Mouse (Mus musculus) hematopoietic stem cell, adult 5-6 weeks (primary cell): ENCODE measurements around the gene Tbl1x. TPM values are rescaled to one million over a fixed set of nuclear protein-coding genes. Genes with fewer than 3 reads are reported as not detected.

ENCODE experiments used
- ATAC-seq, 2 experiments: fragments of 125-278 bp in 1 of 2; replicated peaks in 1 of 2; 2 replicates each; pipeline ENCODE4 v1.8.0; 2016 to 2017; ENCODE audit warnings: inconsistent platforms in 2 of 2, mild to moderate bottlenecking in 2 of 2, moderate number of reproducible peaks in 2 of 2, low read depth in 1 of 2, moderate TSS enrichment in 1 of 2; ENCODE audit not compliant: low FRiP score in 2 of 2, poor library complexity in 2 of 2, severe bottlenecking in 2 of 2, insufficient read depth in 1 of 2, low TSS enrichment in 1 of 2
- total RNA-seq: library from RNA; stranded (forward); fragments of 172-1452, 232-1000 nt; gene quantifications from 2 replicates; pipeline ENCODE4 v1.2.3, GENCODE M21; 2017

Tbl1x gene
- total RNA-seq, 1 experiment from 2014 or later: 54.0 TPM

DNA sequence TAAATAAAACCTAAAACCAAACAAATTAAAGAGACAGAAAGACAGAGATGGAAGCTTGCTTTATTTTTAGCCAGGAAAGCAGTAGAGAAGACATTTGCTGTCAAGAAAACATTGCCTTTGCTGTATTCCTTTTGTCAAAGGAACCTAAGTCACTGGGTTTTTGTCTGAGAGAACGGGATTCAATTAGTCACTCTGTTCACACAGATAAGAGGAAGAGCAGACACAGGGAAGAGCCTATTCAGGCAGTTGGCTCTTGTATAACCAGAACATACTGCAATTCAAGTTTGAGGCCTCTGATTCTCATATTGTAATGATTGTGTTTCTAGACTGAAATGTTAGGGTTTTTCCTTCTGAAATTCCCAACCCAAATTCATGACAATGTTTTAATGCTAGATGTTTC lies 67.4 kb downstream of the Tbl1x start:
- ATAC-seq: no peak

DNA sequence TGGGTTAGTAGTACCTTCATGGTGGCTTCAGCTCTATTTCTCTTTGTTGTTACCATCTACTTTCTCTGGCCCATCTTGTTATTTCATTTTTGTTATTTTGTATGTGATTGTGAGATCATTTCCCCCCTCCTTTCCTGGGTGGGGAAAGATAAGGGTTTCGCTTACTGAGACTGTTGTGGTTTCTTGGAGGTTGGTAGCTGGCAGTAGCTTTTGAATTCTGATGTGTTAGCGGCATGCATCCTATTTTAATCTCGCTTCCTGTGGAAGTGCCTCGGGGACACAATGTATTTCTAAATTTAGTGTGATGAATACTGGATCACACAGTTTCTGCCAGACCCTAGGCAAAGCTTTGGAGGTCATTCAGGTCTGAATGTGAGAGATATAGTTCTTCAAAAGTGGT lies 69.2 kb downstream of the Tbl1x start:
- peak; percentile 66 to 71; a peak in 3 of 4 replicates for ATAC-seq

DNA sequence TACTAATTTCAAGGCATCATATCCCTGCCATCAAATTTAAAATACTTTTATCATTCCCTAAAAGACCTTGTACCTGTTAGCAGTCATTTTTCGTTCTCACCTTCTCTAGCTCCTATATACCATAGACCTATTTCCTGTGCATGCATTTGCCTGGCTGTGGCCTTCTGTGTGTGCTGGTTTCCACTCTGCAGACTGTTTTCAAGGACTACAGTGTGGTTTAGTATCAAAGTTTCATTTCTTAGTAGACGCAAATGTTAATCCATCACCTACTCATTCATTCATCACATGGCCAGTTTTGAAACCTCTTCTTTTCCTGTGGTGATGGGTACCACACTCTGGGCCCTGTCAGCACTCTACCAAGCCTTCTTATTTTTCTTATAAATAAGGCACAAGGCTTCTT lies 75.2 kb downstream of the Tbl1x start:
- ATAC-seq: no peak

DNA sequence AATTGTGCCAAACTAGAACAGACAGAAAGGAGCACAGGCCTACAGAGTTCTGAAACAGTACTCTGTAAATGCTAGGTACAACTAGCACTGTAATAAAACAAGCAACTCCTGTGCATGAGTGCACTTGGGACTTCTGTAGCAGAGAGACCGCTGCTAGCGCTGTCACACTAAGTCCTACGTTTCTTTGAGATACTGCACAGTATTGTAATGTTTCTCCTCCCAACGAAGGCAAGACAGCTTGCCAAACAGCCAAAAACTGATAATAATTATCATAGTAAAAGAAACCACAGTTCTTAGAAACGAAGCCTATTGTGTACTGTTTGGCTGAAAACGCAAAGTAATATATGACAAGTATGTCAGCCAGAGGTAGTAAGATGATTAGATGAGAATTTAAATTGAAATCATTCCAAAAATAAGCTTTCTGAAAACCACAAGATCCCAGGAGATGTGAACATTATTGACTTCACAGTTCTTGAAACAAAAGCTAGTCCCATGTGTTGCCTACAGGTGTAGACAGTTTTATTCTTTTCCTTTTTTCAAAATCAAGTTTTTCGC lies 83.9 kb downstream of the Tbl1x start:
- no peak; a peak in 1 of 4 replicates for ATAC-seq

DNA sequence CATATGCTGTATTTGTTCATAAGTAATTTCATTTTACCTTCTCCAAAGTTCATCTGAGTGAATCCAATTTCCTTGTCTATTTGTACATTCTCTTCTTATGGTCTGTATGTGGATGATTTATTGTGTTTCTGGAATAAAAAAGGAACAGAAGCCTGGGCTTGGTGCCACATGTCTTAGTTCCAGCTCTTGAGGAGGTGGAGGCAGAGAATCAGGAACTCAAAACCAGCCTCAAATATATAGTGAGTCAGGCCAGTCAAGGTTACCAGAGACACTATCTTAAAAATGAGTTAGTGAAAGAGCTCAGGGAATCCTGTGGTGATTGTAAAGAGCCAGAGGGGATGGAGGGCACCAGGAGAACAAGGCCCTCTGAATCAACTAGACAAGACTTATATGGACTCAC lies 86.9 kb downstream of the Tbl1x start:
- ATAC-seq: peak; percentile 49 to 51; a peak in 2 of 4 replicates

DNA sequence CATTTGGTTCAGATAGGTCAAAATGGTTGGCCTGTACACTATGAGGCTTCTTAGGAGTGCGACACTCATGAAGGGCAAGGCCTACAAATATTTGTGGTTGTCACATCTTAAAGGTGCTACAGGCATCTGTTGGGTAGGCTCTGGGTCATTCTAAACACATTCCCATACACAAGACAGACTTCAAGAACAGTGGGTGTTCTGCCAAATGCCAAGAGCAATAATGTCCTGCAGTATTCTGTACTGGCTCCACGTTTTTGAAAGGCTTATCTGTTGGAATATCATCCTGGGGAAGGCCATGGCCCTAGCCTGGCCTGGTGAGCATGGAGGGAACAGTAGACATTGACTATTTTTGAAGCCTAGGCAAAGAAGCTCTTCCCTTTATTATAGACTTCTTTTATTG lies 87.9 kb downstream of the Tbl1x start:
- ATAC-seq: no peak

DNA sequence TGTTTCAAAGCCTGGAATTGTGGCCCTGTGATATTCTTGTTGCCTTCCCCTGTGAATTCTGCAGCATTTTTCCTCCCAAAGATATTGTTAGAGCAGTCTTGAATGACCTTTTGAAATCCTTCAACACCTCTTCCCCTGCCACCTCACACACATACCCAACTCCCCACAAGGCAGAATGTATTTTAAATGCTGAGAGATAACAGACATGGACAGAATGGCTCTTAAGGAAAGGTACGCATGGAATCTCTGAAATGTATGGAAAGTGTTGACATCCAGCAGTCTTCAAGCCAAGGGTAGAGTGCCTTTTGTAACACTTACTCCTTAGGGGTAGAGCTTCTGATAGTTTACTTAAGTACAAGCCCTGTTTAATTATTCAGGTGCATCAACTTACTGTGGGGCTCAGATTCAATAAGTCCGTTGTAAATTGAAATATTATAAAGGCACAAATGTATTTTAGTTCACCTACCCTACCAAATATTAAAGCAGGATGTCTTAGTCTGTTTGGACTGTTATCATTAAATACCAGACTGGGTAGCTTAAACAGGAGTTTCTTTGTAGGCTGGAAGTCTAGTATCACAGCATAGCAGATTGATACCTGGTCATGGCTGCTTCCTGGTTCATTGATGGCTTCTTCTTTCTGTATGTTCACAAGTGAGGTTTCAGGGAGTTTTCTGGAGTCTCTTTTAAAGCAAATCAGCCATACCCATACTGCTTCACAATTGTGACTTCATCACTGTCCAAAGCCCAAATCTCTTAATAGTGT lies 92.9 kb downstream of the Tbl1x start:
- ATAC-seq: no peak

DNA sequence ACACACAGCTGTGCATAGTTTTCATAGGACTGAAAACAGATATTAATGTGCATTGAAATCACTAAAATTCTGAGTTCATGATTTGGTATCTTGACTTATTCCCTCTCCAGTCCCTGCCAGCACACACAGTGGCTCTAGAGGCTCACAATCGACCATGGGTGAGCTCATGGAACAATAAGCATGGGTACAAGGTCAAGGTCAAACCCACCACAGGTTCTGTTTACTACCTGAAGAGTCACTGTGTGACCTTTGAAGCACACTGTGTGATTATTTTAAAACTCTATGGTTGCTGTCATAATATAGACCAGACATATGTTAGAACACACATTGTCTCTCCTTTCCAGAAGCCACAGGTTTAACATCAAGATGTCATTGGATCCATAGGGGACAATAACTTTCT lies 96.7 kb downstream of the Tbl1x start:
- no peak for ATAC-seq

DNA sequence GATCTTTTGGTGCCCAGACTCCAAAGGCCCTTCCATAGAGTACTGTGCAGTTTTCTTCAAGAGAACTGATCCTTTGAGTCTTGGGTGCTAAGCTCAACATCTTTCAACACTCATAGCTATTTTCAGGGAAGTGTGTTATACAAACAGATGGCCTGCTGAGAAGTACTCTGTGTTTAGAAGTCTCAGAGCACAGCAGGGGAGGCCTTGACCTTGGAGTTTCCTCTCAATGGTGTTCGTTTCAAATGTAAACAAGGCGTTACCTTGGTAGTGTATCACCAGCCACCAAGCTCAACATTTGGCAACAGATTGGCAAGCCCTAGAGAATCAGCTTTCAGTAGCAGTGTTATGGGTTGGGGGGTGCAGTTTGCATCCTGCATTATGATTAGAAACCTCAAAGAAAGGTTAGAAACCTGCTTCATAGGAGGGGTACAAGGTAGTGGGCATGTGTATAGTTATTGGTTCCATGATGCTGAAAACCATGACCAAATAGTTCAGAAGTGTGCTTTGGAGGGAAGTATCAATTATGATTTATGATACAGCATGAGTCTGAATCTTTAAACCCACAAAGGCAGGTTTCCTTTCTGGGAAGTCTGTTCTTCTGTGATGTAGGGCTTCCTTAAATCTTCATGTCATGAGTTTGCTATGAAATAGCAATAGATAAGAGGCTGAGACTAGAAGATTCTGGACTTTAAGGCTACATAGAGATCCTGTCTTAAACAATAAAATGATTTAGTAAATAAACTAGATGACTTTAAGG lies 98.3 kb downstream of the Tbl1x start:
- ATAC-seq: peak; percentile 78 to 82

DNA sequence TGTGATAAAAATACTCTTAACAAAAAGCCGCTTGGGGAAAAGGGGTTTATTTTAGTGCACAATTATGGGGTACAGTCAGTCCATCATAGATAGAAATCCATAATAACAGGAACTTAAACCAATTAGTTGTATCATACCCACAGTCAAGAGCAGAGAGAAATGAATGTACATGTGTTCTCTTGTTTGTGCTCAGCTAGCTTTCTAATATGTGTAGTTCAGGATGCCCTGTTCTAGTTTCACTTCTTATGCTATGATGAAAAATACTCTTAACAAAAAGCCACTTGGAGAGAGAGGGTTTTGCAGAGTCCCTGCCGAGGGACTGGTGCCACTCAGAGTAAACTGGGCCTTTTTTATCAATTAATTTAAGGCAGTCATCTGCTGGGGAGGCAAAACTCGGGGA lies 101.1 kb downstream of the Tbl1x start:
- no peak for ATAC-seq

DNA sequence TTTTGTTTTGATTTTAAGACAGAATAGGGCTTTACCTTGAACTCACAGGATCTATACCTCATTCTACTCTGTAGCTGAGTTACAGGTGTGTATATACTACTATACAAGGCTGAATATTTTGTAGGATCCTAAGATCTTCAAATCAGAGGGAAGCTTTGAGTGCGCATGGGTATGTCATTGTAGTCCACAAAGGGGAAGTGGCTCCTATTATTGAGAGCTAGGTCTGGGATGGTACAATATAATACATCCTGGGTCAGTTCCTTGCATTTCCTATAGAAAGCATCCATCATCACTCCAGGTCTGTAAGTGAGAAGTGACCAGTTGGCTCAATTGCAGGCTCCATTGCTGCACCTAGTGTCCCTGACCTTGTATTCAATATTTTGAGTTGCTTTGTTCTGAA lies 102.2 kb downstream of the Tbl1x start:
- no peak for ATAC-seq

DNA sequence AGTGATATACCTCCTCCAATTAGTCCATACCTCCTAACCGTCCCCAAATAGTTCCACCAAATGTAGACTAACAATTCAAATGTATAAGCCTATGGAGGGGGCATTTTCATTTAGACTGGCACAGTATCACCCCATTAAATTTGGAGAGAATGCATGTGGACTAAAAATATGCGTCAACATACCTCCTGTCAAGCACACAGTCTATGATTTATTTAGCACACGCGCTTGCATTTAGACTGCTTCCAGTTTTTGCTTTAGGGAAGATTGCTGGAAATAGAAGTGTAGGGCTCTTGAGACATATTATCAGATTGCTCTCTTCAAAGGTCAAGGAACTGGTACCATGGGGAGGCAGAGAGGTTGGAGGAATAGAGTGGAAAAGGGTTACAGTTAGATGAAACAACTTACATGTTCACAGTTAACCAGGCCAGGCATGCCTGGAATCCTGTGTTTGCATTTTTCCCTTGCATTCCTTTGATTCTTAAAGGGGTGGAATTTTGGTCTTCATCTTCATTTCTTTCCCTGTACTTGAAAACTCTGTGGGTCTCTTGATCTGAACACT lies 105.0 kb downstream of the Tbl1x start:
- no peak for ATAC-seq

DNA sequence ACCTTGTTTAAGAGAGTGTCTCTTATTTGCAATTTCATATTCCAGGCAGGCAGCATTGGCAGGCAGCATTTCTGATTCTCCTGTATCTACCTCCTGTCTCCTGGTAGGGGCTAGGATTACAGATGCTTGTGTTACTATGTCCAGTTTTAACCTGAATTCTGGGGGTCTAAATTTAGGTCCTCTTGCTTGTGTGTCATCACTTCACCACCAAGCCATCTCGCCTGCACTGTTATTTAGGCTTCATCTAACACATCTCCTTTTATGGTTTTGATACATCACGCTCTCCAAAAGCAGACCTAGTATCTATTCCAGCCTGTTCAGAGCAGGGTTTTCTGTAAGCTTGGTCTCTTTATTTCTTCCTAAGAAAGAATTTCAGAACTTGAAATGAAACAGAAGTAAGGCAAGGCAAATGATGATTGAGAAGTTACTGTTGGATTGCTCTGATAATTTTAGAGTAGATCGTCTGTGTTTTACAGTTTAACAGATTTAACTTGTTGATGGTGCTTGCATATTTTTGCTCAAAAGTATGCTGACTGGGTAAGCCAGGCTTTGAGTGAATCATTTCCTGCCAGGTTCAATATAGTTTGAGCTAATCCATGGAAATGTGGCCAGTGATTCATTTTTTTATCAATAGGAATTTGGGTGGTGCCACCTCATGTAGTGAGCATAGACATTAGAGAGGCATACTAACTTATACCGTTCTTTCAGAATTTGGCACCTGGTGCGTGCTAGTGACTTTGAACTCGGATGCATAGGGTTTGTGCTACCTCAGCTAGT lies 106.7 kb downstream of the Tbl1x start:
- no peak for ATAC-seq

DNA sequence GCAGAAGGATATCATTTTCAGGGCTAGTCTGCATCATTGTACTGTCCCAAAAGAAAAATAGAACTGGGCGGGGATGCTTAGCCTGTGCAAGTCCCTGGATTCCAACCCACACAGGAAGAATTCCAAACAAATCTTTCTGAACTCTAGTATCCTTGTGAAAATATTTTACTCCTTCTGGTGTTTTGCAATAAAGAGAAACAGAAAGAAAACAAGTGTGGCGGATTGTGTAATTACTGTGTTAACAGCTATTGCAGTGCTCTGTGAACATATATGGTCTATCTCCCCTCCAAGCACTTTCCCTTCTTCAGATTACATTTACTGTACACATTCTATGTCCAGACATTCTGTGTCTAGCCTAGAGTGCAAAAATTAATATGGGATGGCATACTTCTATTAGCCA lies 119.6 kb downstream of the Tbl1x start:
- ATAC-seq: no peak

DNA sequence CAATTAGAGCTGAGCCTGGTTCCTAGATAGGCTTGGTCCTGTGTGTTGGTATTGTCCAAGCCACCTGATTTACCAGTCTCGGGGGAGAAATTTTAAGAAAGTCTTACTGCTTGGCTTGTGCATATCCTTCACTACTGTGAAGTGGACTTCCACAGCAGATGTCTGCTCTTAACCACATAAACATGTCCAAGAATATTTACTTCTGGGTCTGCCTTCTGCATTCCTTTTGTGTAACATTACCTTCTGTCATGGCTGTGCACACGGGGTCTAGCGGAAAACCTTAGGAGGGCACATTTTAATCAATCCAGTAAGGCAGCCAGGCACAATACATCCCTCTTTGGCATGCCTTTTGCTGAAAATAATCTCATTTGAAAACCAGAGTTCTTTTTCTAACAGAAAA lies 125.7 kb downstream of the Tbl1x start:
- no peak for ATAC-seq

DNA sequence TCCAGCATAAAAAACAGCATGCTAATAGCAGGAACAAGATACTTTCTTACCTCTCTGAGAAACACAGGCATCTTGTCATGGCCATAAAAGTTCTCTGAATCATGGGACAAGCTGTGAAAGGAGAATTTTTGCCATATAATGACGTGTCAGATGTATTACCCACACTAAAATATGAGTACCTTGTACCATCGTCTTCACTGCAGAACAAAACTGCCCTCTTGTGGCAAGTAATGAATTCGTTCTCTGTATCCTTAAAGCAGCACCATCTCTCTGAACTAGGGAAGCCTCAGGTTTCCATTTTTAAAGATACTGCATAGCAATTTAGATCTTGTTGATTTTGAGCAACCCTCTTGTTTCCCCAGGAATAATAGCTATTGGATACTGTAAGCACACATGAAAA lies 127.3 kb downstream of the Tbl1x start:
- peak; percentile 53 to 82; a peak in 1 of 4 replicates for ATAC-seq

DNA sequence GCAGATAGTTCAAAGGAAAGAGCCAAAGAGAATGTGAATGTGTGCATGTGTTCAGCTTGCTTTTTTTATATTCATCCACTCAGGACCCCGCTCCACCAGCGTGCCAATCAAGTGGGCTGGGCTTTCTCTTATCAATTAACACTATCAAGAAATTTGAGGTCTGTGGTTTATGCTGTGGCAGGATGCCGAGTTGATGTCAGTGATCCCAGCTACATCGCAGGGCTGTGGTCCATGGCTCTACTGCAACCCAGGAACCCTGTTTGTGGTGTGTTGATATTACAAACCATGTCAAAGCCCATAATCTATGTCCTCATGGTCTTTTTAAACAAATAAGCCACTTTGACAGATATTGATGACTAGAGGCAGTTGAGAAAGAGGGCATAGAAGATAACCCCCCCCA lies 129.5 kb downstream of the Tbl1x start:
- ATAC-seq: no peak

DNA sequence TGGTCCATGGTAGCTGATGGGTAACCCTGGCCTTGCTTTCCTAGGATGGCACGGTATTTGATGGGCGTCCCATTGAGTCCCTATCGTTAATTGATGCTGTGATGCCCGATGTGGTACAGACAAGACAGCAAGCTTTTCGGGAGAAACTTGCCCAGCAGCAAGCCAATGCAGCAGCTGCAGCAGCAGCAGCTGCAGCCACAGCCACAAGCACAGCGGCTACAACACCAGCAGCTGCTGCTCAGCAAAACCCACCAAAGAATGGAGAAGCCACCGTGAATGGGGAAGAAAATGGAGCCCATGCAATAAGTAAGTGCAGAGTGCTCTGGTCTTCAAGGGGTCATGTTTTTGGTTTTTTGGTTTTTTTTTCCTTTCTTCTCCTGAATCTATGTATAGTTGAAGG lies 135.4 kb downstream of the Tbl1x start:
- ATAC-seq: no peak
